In genomic region chr7:99795192-99795981, GRCm38 (mm10) we compare ENCODE assay signal across 9 mouse cellular contexts. TPM values are rescaled to one million over a fixed set of nuclear protein-coding genes. Genes with fewer than 3 reads are reported as not detected.
DNase-seq lines count a peak whose midpoint lies in the region; ATAC-seq and TF ChIP-seq lines count a peak whose summit lies in the region.
"Had no signal": no experiment of that assay in that cellular context is flagged by ENCODE, and none has a peak within 500 bp of the region (broad histone marks: within the 10 kb centered on the region; RNA-seq: fewer than 3 reads in every experiment).

No protein-coding gene starts in this region.

- no peak overlapping the region for H3K27ac ChIP-seq in heart, embryonic 13.5 days (replicated peaks)
- H3K27ac ChIP-seq in limb, embryonic 14.5 days (replicated peaks; ENCODE audit: low read depth, low read length) = no peak overlapping the region

- no peak for TF ChIP-seq POLR2A in limb, embryonic 14.5 days (IDR thresholded peaks at IDR 0.05; ENCODE audit: borderline replicate concordance, extremely low read depth, insufficient read depth, insufficient read length)

- peak overlapping the region; percentile 17; the same call in 1 of the 2 replicates for H3K4me3 ChIP-seq in heart, embryonic 13.5 days
- H3K4me3 ChIP-seq in limb, embryonic 14.5 days (replicated peaks; ENCODE audit: low read length) = no peak overlapping the region

- peak overlapping the region; percentile 51 for H3K4me2 ChIP-seq in heart, embryonic 13.5 days
- 0 out of 2 replicates have a peak overlapping the region, but pooled peaks have one; percentile 15 for H3K4me2 ChIP-seq in limb, embryonic 14.5 days (replicated peaks; ENCODE audit: low read depth, low read length, severe bottlenecking)

- intact Hi-C loops in left cerebral cortex, postnatal 25 days (cut with DNase I) = loop anchor here (5.0 kb wide), 2 partner anchors 83 to 293 kb away; partner anchors contain the start of gene Slco2b1

- H3K4me1 ChIP-seq in heart, embryonic 13.5 days = peaks cover 14% of the 10 kb centered on the region
- peaks cover 14% of the 10 kb centered on the region for H3K4me1 ChIP-seq in limb, embryonic 14.5 days (ENCODE audit: control insufficient read depth, insufficient read depth, low read length)

- 0 out of 2 replicates have a peak overlapping the region, but pooled peaks have one; percentile 58 for H3K9ac ChIP-seq in heart, embryonic 13.5 days
- H3K9ac ChIP-seq in limb, embryonic 14.5 days (ENCODE audit: low read depth, low read length, severe bottlenecking) = no peak overlapping the region

- DNase-seq in left cerebral cortex, postnatal 25 days (ENCODE audit: low spot score in 2 of 2) = peak; percentile 25 to 41
- no peak for DNase-seq in left cerebral cortex, adult 18-20 months (ENCODE audit: low spot score in 2 of 2)
- peak; percentile 41 for DNase-seq in embryo, embryonic 10 days (ENCODE audit: low spot score)
- DNase-seq in limb, embryonic 14.5 days (ENCODE audit: low spot score) = peak; percentile 9
- DNase-seq in retina, postnatal 1 day = peak; percentile 78
- no peak for DNase-seq in gastrocnemius, postnatal 25 days

- H3K36me3 ChIP-seq in heart, embryonic 13.5 days = no peaks in the 10 kb centered on the region
- no peaks in the 10 kb centered on the region for H3K36me3 ChIP-seq in limb, embryonic 14.5 days (ENCODE audit: control insufficient read depth, insufficient read depth, low read length)

- ATAC-seq in heart, embryonic 13.5 days (ENCODE audit: extremely low read depth, insufficient number of reproducible peaks, low FRiP score, low TSS enrichment) = no peak
- no peak for ATAC-seq in limb, embryonic 14.5 days (ENCODE audit: low FRiP score, low read depth)
- no peak; the same call in 1 of the 2 replicates for ATAC-seq in frontal cortex, adult (ENCODE audit: low TSS enrichment)

- WGBS in heart, embryonic 13.5 days = 14% methylated on average over 17 of the region's 17 CpGs
- 9% methylated on average over 17 of the region's 17 CpGs for WGBS in limb, embryonic 14.5 days

- no peaks in the 10 kb centered on the region for H3K9me3 ChIP-seq in heart, embryonic 13.5 days
- no peaks in the 10 kb centered on the region for H3K9me3 ChIP-seq in limb, embryonic 14.5 days (ENCODE audit: control insufficient read depth, low read length)

- H3K27me3 ChIP-seq in heart, embryonic 13.5 days (replicated peaks) = peaks cover 48% of the 10 kb centered on the region
- 0 out of 2 replicates have a peak, but pooled peaks cover 5% of the 10 kb centered on the region for H3K27me3 ChIP-seq in limb, embryonic 14.5 days (ENCODE audit: control insufficient read depth, insufficient read depth, low read length)

RNA-seq across cellular contexts. Expression of gene Olfr521, which starts 32.1 kb away (rescaled TPM):
- total RNA-seq in left cerebral cortex, postnatal 25 days (2021) = not detected
- total RNA-seq in left cerebral cortex, adult 18-20 months (2021) = not detected
- polyA plus RNA-seq in heart, embryonic 13.5 days (2015; fragmentation: Nextera tagmentation; extraction: Ambion mirVana) = not detected in 2 replicates
- not detected in 2 replicates for polyA plus RNA-seq in limb, embryonic 14.5 days (2012; rRNA removed)
- polyA plus RNA-seq in limb, embryonic 14.5 days (2014; fragmentation: Nextera tagmentation; extraction: Ambion mirVana) = not detected in 2 replicates
- total RNA-seq in gastrocnemius, postnatal 25 days (2021) = not detected
- polyA plus RNA-seq: liver, embryonic 16.5 days had no signal

RNA-seq across cellular contexts. Expression of gene Neu3, which starts 32.8 kb away (rescaled TPM):
- 1 to 10 TPM; 2.8 to 2.9 TPM for total RNA-seq in left cerebral cortex, postnatal 25 days (2021)
- 1 to 10 TPM; 2.3 to 3.0 TPM for total RNA-seq in left cerebral cortex, adult 18-20 months (2021)
- polyA plus RNA-seq in heart, embryonic 13.5 days (2015; fragmentation: Nextera tagmentation; extraction: Ambion mirVana) = 3.1 and 3.9 TPM in 2 replicates
- polyA plus RNA-seq in limb, embryonic 14.5 days (2012; rRNA removed) = 3.2 TPM in 2 replicates
- polyA plus RNA-seq in limb, embryonic 14.5 days (2014; fragmentation: Nextera tagmentation; extraction: Ambion mirVana) = 3.0 TPM in 2 replicates
- total RNA-seq in gastrocnemius, postnatal 25 days (2021) = 1 to 10 TPM; 2.4 to 2.8 TPM

Comparison
In these comparisons a context has a peak if more than half of its experiments do, and no peak if none do; other contexts are left out.
1. DNase-seq: peak in left cerebral cortex, postnatal 25 days (2 of 2), embryo, embryonic 10 days (single experiment), limb, embryonic 14.5 days (single experiment) and retina, postnatal 1 day (single experiment); none in left cerebral cortex, adult 18-20 months (0 of 2) and gastrocnemius, postnatal 25 days (single experiment).